Mouse (Mus musculus) cerebellum, adult 9-11 months (tissue): ENCODE results near the gene Cmtm5.
"Not testable (repeated sequence)": the region's sequence is repeated elsewhere in the genome, so short reads cannot be mapped to it uniquely, and the experiment has no call there.

Source experiments
- DNase-seq: peaks from one replicate; pipeline ENCODE4 v3.0.0; 2022

Gene Cmtm5

DNA sequence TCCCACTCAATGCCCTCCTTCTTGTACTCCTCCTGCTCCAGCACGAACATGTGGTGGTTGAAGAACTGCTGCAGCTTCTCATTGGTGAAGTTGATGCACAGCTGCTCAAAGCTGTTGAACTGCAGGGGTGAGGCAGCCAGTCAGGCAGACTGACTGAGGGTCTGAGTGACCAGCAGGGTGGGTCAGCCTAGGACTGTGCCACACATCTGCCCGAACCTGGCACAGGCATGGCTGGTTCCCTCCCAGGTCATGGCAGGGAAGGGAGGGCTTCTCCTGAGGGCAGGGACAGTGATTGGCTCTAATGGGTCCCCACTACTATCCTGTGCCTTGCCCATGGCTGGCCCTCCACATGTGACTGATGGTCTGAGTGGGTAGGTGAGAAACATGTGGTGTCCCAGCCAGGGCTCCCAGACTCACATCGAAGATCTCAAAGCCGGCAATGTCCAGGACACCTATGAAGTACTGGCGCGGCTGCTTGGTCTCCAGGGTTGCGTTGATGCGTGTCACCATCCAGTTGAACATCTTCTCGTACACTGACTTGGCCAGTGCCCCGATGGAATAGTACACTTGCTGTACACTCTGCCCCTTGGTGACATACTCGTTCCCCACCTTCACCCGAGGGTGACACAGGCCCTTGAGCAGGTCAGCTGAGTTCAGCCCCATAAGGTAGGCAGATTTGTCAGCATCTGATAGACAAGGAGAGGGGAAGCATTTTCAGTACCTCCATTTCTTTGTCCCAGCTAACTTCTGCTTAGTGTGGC, 24.0 kb downstream of the Cmtm5 start:
- DNase-seq = not testable (repeated sequence)

DNA sequence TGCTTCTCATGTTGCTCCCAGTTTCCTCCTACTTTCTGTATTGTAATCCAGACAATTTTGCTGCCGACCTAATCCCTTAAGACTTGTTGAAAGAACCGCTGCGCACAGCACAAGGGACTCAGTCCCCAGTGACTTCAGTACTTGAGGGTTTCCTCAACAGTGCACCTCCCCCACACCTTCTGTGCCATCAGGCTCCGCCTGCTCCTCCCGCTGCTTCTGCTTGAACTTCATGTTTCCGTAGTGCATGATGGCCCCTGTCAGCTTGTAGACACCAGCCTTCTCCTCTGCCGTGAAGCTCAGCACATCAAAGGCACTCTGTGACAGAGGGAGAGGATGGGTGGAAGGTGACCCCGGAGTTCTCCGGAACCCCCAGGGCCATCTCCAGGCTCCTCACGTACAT, 24.7 kb downstream of the Cmtm5 start:
- DNase-seq = no peak

DNA sequence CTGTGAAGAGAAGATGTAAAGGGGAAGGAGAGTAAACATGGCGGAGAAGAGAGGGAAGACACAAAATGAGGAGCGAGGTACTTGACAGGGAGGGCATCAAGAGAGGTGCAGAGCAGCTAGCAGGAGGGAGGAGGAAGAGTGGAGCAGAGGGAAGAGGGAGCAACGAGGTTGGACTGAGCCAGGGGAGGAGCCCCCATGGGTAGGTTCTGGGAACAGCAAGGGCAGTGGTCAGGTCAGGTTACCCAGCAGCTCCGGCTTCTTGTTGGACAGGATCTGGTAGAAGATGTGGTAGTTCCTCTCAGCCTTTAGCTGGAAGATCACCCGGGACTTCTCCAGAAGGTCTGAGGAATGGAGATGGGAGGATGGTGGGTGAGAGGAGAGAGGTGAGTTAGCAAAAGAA, 25.4 kb downstream of the Cmtm5 start:
- DNase-seq = no peak

DNA sequence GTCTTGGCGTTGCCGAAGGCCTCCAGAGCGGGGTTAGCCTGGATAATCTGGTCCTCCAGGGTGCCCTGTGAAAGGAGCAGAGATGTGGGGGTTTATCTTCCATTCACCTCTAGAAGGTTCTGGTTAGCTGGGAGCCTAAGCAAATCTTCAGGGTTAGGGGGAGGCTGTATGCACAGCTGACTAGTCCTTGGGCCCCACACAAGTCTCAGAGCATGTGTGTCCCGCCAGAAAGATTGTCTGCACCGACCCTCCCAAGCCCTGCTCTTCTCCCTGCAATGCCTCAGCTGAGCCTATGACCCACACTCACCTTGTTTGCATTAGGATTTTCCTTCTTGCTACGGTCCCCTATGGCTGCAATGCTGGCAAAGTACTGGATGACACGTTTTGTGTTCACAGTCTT, 26.7 kb downstream of the Cmtm5 start:
- no peak for DNase-seq

DNA sequence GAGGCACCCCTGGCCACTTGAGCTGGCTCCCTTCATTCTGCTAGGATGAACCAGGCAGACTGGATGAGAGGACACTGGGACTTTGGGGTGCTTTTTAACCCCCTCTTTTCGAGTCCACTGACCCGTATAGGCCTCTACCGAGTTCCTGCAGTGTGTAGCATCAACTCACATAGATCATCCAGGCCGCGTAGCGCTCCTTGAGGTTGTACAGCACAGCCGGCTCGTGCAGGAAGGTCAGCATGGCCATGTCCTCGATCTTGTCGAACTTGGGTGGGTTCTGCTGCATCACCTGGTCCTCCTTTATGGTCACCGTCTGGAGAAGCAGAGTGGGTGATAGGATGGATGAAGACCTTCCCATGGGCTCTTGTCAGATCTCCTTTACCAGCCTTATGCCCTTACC, 27.7 kb downstream of the Cmtm5 start:
- no peak for DNase-seq

DNA sequence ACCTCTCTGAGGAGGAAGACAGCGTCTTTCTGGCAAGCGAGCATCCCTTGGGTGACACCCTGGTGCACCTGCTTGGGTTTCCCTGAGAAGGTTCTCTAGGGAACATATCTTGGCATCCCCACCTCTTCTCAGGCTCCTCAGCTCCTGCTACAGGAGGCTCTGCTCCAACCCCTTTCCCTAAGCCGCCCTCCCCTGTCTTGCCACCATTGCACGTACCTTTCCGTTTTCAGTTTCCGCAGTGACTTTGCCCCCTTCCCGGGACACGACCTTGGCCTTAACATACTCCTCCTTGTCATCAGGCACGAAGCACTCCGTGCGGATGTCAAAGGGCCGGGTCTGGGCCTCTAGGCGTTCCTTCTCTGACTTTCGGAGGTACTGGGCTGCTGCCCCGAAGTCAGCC, 29.0 kb downstream of the Cmtm5 start:
- no peak for DNase-seq

DNA sequence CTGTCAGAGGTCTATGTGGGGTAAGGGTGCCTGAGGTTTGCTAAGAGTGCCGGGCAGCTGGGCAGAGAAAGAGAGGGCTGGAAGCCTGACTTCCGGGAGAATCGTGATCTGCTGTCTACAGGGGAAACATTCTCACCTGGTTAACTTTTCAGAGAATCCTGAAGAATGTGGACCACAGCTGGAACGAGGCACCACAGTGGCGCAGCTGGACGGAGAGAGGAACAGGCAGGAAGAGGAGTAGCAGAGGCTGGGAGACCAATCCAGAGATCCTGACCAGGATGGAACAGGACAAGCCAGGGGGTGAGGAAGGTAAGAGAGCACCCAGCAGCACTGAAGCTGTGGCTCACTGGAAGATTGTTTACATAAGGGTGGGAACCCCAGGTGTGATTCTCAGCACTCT, 29.6 kb downstream of the Cmtm5 start:
- no peak for DNase-seq

DNA sequence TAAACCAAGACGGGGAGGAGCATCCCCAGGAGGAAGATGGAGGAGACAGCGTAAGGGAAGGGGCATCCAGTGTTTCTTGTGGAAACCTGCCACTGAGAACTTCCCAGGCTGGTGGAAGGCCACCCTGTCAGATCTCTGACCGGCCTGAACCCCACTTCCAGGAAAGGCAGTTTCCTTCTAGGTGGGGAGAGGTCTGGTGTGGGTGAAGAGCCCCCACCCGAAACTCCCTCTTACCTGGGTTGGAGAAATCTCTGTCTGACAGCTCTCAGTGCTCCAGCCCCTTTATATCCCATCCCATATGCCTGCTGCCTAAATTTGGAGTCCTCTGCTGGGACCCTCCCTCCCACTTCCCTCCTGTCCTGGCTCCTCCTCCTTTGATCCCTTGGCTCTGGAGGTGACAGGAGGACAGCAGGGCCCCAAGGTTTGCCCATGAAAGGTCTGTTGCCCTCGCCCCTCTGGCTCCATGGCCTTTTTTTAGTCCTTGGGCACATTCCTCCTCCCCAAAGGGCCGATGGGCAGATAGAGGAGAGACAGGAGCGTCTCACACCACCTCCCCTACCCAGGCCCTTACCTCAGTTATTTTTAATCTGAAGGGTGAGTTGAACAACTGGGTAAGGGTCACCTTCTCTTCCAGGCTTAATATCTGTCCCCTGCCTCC, 30.4 kb downstream of the Cmtm5 start, which contains the start of gene Myh6:
Gene Myh6, minus strand, starts transcription at position 608 of the 658 bp plus-strand sequence.
- no peak for DNase-seq

DNA sequence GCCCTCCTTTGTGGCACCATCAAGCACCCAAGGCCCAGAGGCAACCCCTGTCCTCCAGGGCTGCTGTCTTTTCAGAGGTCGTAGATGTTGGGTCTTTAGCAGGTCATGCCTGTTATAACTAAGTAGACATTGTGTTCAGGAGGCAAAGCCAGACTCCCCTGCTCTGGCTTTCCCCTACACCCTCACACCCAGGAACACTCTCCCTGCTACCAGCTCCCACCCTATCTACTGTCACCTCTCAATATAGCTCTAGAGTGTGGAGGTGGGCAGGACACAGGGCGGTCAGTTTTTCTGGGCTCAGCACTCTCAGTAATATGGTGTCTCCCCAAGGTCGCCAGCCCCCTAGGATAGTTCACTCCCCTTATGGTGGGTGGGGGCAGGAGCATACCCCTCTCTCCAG, 31.8 kb downstream of the Cmtm5 start:
- no peak for DNase-seq

DNA sequence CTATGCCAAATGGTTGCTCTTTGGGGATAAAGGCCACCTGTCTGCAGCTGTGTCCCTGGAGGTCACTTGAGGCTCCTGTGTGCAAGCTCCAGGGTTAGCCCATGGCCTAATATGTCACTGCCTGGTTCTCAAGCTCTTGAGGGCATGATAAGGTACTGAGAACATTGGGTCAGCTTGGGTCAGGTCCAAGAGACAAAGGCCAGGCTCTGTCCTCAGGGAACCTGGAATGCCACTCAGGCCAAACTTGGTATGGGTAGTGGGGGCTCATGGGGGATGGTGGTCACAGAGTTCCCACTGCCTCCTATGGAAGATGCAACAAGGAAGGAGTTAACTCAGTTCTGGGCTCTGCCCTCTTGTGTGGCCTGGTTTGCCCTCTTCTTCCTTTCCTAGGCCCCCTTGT, 32.3 kb downstream of the Cmtm5 start:
- no peak for DNase-seq

DNA sequence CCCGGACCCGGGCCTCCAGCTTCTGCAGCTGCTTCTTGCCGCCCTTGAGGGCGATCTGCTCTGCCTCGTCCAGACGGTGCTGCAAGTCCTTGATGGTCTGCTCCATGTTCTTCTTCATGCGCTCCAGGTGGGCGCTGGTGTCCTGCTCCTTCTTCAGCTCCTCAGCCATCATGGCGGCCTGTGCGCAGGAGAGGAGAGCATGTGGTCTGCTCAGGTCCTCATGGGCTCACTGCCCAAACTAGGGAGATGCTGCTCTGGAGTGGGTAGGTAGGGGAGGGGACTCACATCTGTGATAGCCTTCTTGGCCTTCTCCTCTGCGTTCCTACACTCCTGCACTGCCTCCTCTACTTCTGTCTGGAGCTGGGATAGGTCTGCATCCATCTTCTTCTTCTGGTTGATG, 36.7 kb downstream of the Cmtm5 start:
- DNase-seq = not testable (repeated sequence)

DNA sequence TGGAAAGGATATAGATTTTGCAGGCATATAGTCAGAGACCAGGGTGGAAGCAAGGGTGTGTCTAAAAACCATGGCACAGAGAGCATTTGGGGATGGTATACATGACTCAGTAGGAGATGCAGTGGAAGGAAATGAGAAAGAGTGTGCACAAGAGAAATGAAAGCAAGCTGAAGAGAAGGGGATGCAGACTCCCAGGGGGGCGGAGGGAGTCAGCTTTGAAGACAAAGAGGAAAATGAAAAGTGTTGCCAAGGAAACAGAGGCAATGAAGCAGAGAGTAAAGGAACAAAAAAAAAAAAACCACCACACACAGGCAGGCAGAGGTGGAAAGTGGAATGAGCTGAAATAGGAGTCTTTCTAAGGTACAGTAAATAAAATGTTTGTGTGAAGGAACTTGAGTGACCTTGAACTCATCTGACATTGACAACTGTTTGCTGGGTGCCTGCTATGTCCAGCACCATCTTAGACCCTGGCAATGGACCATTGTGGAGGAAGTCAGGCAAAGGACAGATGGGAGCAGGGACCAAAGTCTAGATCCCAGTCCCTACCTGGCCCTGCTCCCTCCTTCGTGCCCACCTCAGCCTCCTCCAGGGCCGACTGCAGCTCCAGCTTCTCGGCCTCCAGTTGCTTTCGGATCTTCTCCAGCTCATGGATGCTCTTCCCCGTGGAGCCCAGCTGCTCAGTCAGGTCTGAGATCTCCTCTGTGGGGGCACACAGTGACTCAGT, 38.2 kb downstream of the Cmtm5 start:
- no peak for DNase-seq

DNA sequence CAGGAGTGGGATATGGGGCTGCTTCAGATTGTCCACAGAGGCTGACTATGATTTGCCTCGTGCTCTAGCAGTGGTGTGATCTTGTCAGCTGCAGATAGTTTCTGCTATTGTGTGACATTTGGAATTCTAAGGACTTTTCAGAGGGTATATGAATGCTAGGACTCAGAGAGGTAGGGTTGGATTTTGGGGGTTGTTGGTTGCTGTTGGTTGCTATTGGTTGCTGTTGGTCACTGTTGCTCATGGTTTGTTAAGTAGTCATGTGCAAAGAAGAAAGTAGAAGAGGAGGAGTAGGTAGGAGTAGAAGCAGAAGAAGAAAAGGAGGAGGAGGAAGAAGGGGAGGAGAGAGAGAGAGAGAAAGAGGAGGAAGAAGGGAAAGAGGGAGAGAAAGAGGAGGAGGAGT, 40.6 kb downstream of the Cmtm5 start, which contains the start of gene Gm17428:
Gene Gm17428, plus strand, starts transcription at position 301 of the 400 bp plus-strand sequence.
- DNase-seq = no peak

DNA sequence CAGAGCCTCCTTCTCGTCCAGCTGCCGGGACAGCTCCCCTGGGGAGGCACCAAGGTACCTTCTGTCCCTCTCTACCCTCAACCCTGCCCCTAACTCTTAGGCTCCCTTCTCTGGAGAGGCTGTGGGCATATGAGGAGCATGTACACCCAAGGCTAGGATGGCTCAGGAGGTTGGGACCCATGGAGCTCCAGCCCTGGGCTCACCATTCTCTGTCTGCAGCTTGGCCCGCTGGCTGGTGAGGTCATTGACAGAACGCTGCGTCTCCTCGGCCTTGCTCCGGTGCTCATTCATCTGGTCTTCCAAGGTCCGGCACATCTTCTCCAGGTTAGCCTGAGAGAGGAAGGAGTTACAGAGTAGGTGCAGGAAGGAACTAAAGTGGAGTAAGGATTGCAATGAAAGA, 42.6 kb downstream of the Cmtm5 start:
- no peak for DNase-seq

DNA sequence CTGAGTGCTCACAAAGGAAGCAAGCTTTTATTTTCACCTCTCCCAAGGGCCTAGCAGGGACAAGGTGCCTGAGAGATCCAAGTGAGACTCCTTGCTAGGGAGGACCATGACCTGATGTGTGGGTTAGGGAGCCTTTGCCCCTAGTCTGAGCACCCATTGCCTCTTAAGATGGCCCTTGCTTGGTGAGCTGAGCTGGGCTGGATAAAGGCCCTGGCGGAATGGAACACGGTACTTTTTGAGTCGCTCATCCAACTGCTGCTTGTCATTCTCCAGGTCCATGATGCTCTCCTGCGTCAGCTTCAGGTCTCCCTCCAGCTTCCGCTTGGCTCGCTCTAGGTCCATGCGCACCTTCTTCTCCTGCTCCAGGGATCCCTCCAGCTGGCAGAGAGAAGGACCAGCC, 45.9 kb downstream of the Cmtm5 start:
- DNase-seq = no peak

DNA sequence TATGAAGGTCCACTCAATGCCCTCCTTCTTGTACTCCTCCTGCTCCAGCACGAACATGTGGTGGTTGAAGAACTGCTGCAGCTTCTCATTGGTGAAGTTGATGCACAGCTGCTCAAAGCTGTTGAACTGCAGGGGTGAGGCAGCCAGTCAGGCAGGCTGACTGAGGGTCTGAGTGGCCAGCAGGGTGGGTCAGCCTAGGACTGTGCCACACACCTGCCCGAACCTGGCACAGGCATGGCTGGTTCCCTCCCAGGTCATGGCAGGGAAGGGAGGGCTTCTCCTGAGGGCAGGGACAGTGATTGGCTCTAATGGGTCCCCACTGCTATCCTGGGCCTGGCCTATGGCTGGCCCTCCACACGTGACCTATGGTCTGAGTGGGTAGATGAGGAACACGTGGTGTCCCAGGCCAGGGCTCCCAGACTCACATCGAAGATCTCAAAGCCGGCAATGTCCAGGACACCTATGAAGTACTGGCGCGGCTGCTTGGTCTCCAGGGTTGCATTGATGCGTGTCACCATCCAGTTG, 52.4 kb downstream of the Cmtm5 start:
- DNase-seq = not testable (repeated sequence)
